Mouse (Mus musculus) left cerebral cortex, adult 8-10 months (tissue): ENCODE data around the gene Sec61a1. TPM values are rescaled to one million over a fixed set of nuclear protein-coding genes. Genes with fewer than 3 reads are reported as not detected.

Experiments
- DNase-seq, 2 experiments: peaks; one replicate each; pipeline ENCODE4 v3.0.0; 2022; ENCODE audit warnings: low spot score in 2 of 2
- total RNA-seq, 4 experiments: library from RNA; stranded (reverse); gene quantifications; 2 replicates each; pipeline ENCODE4 v1.2.4; 2022

Sec61a1 gene
- total RNA-seq, 4 experiments from 2014 or later = 67.9 to 83.1 (median 72.2) TPM

GRCm38 (mm10) chr6:88454545-88454944 is 64.2 kb downstream of the Sec61a1 start:
- no peak for DNase-seq

Other genes starting within 250 kb of the Sec61a1 start
- 10 to 100 TPM; 19.5 to 24.6 (median 23.4) TPM for gene Eefsec, start 72.4 kb downstream of the Sec61a1 start, total RNA-seq
- gene Ruvbl1, start 53.5 kb downstream of the Sec61a1 start, total RNA-seq = 10 to 100 TPM; 36.1 to 41.9 (median 40.9) TPM
- gene Kbtbd12, start 119.0 kb upstream of the Sec61a1 start, total RNA-seq = 1 to 10 TPM in 1 of 4 experiments, under 1 TPM in 3; 0.39 to 1.7 (median 0.93) TPM
- 100 to 1,000 TPM; 167 to 184 (median 176) TPM for gene Mgll, start 205.5 kb upstream of the Sec61a1 start, total RNA-seq